Mouse (Mus musculus) testis, adult 2 months (tissue): ENCODE data around the gene Ppt1.

Experiments
- CTCF ChIP-seq: fragments of 200-500 bp; IDR thresholded peaks from 2 replicates; pipeline ENCODE4 v1.5.1; 2012; ENCODE audit warnings: low read depth, mild to moderate bottlenecking, inconsistent platforms, low read length, moderate library complexity; ENCODE audit not compliant: control insufficient read depth, insufficient read depth, insufficient replicate concordance
- POLR2A ChIP-seq: fragments of 200-500 bp; IDR thresholded peaks from 2 replicates; pipeline ENCODE4 v1.6.1; 2012; ENCODE audit warnings: low read depth, mild to moderate bottlenecking, inconsistent platforms, low read length, moderate library complexity; ENCODE audit not compliant: control insufficient read depth

DNA sequence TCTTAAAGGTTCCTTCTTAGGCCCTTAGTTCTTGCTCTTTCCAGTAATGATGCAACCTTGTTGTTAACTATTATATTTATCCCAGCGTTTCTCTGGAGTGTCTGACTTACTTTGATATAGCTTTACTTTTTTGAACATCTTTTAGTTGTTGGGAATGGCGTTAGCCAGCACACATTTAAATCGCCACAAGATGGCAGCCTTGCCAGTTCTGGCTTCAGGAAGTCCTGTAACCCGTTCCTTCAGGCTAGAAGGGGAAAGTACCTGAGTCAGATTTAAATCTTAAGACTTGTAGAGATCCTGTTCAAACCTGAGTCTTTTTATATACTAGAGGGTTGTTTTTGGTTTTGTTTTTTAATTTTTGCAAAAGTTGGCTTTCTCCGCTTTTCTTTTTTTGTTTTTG lies 62.3 kb downstream of the Ppt1 start:
- no peak for TF ChIP-seq POLR2A
- no peak for TF ChIP-seq CTCF
